Mouse (Mus musculus) limb, embryonic 13.5 days (tissue): ENCODE data around the gene Hectd4. TPM values are rescaled to one million over a fixed set of nuclear protein-coding genes. Genes with fewer than 3 reads are reported as not detected.

Source experiments
- ATAC-seq: fragments of 200-750 bp; cut with Nextera tagmentation; 2 replicates; pipeline ENCODE4 v1.8.0; 2017; ENCODE audit warnings: low read depth, moderate number of reproducible peaks, moderate TSS enrichment; ENCODE audit not compliant: low FRiP score
- H3K27ac ChIP-seq: fragments of 300-500 bp; sonication (generic); 2 replicates; pipeline ENCODE4 v1.5.1; 2015; ENCODE audit warnings: inconsistent platforms, mild to moderate bottlenecking, moderate library complexity
- H3K27me3 ChIP-seq: fragments of 300-500 bp; sonication (generic); 2 replicates; pipeline ENCODE4 v1.6.1; 2015; ENCODE audit warnings: mild to moderate bottlenecking, inconsistent platforms
- H3K36me3 ChIP-seq: fragments of 300-500 bp; sonication (generic); 2 replicates; pipeline ENCODE4 v1.6.1; 2015; ENCODE audit warnings: inconsistent platforms, mild to moderate bottlenecking, moderate library complexity
- H3K4me1 ChIP-seq: fragments of 300-500 bp; sonication (generic); 2 replicates; pipeline ENCODE4 v1.6.1; 2015; ENCODE audit warnings: inconsistent platforms
- H3K4me2 ChIP-seq: fragments of 300-500 bp; sonication (generic); replicated peaks from 2 replicates; pipeline ENCODE4 v1.6.1; 2015; ENCODE audit warnings: inconsistent platforms, mild to moderate bottlenecking, moderate library complexity
- H3K4me3 ChIP-seq: fragments of 300-500 bp; sonication (generic); 2 replicates; pipeline ENCODE4 v1.5.1; 2015; ENCODE audit warnings: moderate library complexity, mild to moderate bottlenecking, inconsistent platforms
- H3K9ac ChIP-seq: fragments of 300-500 bp; sonication (generic); 2 replicates; pipeline ENCODE4 v1.6.1; 2015; ENCODE audit warnings: mild to moderate bottlenecking, inconsistent platforms
- H3K9me3 ChIP-seq: fragments of 300-500 bp; sonication (generic); 2 replicates; pipeline ENCODE4 v1.6.1; 2016; ENCODE audit warnings: inconsistent platforms
- WGBS: fragments of 180-500 bp; shearing (Covaris S2); methylation state at CpG from one replicate; pipeline ENCODE4 v1.1.7; 2015; 5-methylcytosine and 5-hydroxymethylcytosine counted together
- polyA plus RNA-seq: library from polyadenylated mRNA; unstranded; fragments of >200 nt; fragmentation: Nextera tagmentation; extraction: Ambion mirVana; gene quantifications from 2 replicates; pipeline ENCODE4 v1.2.1, GENCODE M21; 2015

The Hectd4 gene
- polyA plus RNA-seq, 1 experiment from 2014 or later = 5.2 TPM

DNA sequence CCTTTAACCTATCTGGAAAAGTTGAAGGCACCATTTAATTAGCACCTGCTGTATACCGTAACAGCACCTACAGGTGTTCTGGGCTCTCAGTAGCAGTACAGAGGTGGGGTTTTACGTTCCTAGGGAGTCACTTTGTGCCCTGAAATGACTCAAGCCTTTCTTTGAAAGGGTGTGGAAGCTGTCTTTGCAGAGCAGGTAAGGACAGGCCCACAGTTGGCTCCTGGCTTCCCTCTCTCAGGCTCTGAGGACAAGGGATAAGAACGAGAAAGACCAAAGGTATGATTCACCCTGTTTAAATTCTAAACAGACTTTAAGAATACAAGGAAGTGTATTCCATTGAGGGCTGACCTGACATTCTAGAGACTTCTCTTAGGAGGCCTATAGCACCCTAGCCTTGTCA lies 173.4 kb downstream of the Hectd4 start:
- Histone ChIP-seq H3K4me3 (no peak overlapping the region), H3K27me3 (no peaks in the 10 kb centered on the region), H3K27ac (no peak overlapping the region), H3K9ac (no peak overlapping the region), H3K9me3 (no peaks in the 10 kb centered on the region), H3K4me1 (peaks cover 3% of the 10 kb centered on the region; the same call in 1 of the 2 replicates), H3K36me3 (no peaks in the 10 kb centered on the region), H3K4me2 (no peak overlapping the region)
- no peak for ATAC-seq
- WGBS = 78% methylated on average over 3 of the region's 3 CpGs

GRCm38 (mm10) chr5:121395621-121396020 lies 175.6 kb downstream of the Hectd4 start:
- Histone ChIP-seq H3K4me1 (peaks cover 17% of the 10 kb centered on the region), H3K36me3 (no peaks in the 10 kb centered on the region), H3K4me2 (no peak overlapping the region), H3K9ac (no peak overlapping the region), H3K4me3 (no peak overlapping the region), H3K27ac (no peak overlapping the region), H3K27me3 (no peaks in the 10 kb centered on the region), H3K9me3 (no peaks in the 10 kb centered on the region)
- ATAC-seq = no peak
- 76% methylated on average over 5 of the region's 5 CpGs for WGBS

DNA sequence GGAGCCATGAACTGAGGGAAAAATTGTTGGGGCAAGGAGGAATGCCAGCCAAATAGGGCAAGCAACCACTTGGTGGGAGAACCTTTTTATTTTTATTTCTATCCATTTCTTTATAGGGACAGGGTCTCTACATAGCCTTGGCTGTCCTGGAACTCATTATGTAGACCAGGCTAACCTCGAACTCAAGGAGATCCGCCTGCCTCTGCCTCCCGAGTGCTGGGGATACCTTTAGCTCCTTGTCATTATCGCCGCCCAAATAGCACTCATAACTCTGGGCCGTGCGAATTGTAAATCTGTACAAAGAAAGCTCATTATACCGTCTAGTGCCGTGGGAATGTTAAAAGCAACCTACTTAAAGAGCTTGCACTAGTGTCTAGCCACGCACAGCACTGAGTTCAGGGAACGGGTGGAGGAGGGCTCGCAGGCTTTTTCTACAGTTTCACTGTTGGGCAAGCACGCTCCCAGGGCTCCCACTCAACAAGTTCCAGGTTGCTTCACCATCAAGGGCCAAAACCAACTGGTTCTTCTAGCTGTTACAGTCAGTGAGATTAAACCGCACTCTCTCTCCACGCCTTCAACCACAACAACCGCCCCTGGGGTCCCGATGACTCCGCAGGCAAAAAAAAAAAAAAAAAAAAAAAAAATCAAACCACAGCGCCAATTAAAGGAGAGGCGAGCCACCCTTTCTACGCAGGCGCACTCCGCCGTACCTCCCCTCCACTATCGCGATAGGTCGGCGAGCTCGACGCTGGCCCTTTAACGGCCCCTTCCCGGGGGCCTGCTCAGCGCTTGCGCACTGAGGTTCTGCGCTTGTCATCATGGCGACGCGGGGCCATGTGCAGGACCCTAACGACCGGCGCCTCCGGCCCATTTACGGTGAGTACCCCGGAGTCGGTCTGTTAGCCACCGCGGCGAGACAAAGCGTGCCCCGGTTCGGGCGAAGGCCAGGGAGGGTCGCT lies 177.4 kb downstream of the Hectd4 start, which contains the start of gene Naa25:
Gene Naa25 (plus strand): TSS at position 750 of the 959 bp plus-strand sequence.
- H3K4me2 ChIP-seq = peak within 1 kb of the TSS; percentile 89
- H3K9ac ChIP-seq = peak within 1 kb of the TSS; percentile 89
- H3K9me3 ChIP-seq = no peaks in the 10 kb centered on the region
- peaks cover 10% of the 10 kb centered on the region for H3K36me3 ChIP-seq
- H3K4me1 ChIP-seq = peaks cover 17% of the 10 kb centered on the region
- WGBS = 9% methylated on average over 53 of the region's 53 CpGs
- peak within 1 kb of the TSS; percentile 97 for H3K4me3 ChIP-seq
- H3K27ac ChIP-seq = peak within 1 kb of the TSS; percentile 91
- peak; percentile 94 for ATAC-seq
- H3K27me3 ChIP-seq = no peaks in the 10 kb centered on the region

DNA sequence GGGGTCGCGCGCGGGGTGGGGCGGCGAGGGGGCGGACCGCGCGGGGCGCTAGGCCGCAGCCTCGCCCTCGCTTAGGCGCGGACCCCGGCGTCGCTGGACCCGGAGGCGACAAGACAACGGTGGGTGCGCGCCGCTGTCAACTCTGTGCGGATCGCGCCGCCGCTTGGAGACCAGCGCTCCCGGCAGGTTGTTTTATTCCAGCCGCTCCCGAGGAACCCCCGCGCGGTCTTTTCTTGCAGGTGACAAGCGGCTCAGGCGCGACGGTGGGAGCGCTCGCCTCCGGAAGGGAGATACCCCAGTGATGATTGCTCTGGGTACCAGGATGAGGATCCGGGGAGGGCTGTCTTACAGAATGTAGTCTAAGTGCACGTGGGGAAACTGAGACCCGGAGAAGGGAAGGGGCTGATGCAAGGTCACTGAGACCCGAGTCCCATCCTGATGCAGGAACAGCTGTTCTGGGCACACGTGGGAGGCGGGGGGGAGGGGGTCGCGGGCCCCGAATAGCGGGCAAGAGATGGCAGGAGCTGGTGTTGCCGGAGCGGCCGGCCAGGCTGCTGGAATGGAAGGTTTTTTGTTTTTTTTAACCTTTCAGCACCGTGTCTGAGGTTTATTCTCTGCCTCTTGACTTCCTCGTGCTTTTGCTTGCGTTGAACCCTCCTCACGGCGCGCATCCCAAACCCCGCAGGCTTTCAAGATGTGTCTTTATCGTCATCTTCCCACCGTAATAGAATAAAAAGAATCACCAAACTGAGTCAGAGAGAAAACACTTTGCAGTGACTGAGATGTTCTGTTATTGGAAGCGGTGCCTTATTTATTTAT lies 178.3 kb downstream of the Hectd4 start:
- H3K27ac ChIP-seq = peak overlapping the region; percentile 70
- H3K36me3 ChIP-seq = peaks cover 15% of the 10 kb centered on the region
- H3K4me2 ChIP-seq = peak overlapping the region; percentile 89
- peaks cover 17% of the 10 kb centered on the region for H3K4me1 ChIP-seq
- H3K9ac ChIP-seq = peak overlapping the region; percentile 89
- 2% methylated on average over 66 of the region's 67 CpGs for WGBS
- no peaks in the 10 kb centered on the region for H3K9me3 ChIP-seq
- no peaks in the 10 kb centered on the region for H3K27me3 ChIP-seq
- peak overlapping the region; percentile 97 for H3K4me3 ChIP-seq
- ATAC-seq = peak; percentile 74

GRCm38 (mm10) chr5:121398965-121399462 lies 179.0 kb downstream of the Hectd4 start:
- peaks cover 17% of the 10 kb centered on the region for H3K4me1 ChIP-seq
- H3K9me3 ChIP-seq = no peaks in the 10 kb centered on the region
- peak overlapping the region; percentile 97 for H3K4me3 ChIP-seq
- H3K27me3 ChIP-seq = no peaks in the 10 kb centered on the region
- no peak overlapping the region for H3K27ac ChIP-seq
- H3K9ac ChIP-seq = peak overlapping the region; percentile 89
- ATAC-seq = no peak
- peak overlapping the region; percentile 89 for H3K4me2 ChIP-seq
- WGBS = 51% methylated on average over 9 of the region's 9 CpGs
- H3K36me3 ChIP-seq = peaks cover 20% of the 10 kb centered on the region

- Histone ChIP-seq H3K27me3 (no peaks in the 10 kb centered on the region), H3K4me1 (peaks cover 17% of the 10 kb centered on the region), H3K9ac (peak overlapping the region; percentile 89; the same call in 1 of the 2 replicates), H3K36me3 (peaks cover 20% of the 10 kb centered on the region), H3K4me2 (peak overlapping the region; percentile 89), H3K9me3 (no peaks in the 10 kb centered on the region), H3K27ac (no peak overlapping the region), H3K4me3 (peak overlapping the region; percentile 97; the same call in 1 of the 2 replicates)
- no peak for ATAC-seq
- WGBS = 88% methylated on average over 5 of the region's 5 CpGs
These were observed 179.5 kb downstream of the Hectd4 start for GRCm38 (mm10) chr5:121399540-121399939.

- Histone ChIP-seq H3K9me3 (no peaks in the 10 kb centered on the region), H3K27ac (no peak overlapping the region), H3K4me3 (no peak overlapping the region), H3K4me1 (peaks cover 17% of the 10 kb centered on the region), H3K9ac (no peak overlapping the region), H3K4me2 (no peak overlapping the region), H3K27me3 (no peaks in the 10 kb centered on the region), H3K36me3 (peaks cover 20% of the 10 kb centered on the region)
- WGBS = 72% methylated on average over 5 of the region's 5 CpGs
- ATAC-seq = no peak
These were observed 180.0 kb downstream of the Hectd4 start for GRCm38 (mm10) chr5:121400064-121400463.

GRCm38 (mm10) chr5:121400849-121401248 lies 180.8 kb downstream of the Hectd4 start:
- no peak overlapping the region for H3K4me3 ChIP-seq
- ATAC-seq = no peak
- no peak overlapping the region for H3K4me2 ChIP-seq
- 0 out of 2 replicates have a peak overlapping the region, but pooled peaks have one; percentile 43 for H3K9ac ChIP-seq
- H3K27me3 ChIP-seq = no peaks in the 10 kb centered on the region
- peaks cover 17% of the 10 kb centered on the region for H3K4me1 ChIP-seq
- H3K9me3 ChIP-seq = no peaks in the 10 kb centered on the region
- H3K36me3 ChIP-seq = peaks cover 24% of the 10 kb centered on the region
- WGBS = 90% methylated on average over 5 of the region's 5 CpGs
- H3K27ac ChIP-seq = no peak overlapping the region

GRCm38 (mm10) chr5:121407856-121408255 lies 187.8 kb downstream of the Hectd4 start:
- Histone ChIP-seq H3K4me2 (no peak overlapping the region), H3K9ac (no peak overlapping the region), H3K4me3 (no peak overlapping the region), H3K36me3 (peaks cover 74% of the 10 kb centered on the region), H3K4me1 (no peaks in the 10 kb centered on the region), H3K9me3 (no peaks in the 10 kb centered on the region), H3K27ac (no peak overlapping the region), H3K27me3 (no peaks in the 10 kb centered on the region)
- ATAC-seq = no peak
- 87% methylated on average over 8 of the region's 8 CpGs for WGBS

- Histone ChIP-seq H3K36me3 (peaks cover 90% of the 10 kb centered on the region), H3K9me3 (no peaks in the 10 kb centered on the region), H3K9ac (no peak overlapping the region), H3K27ac (no peak overlapping the region), H3K4me1 (no peaks in the 10 kb centered on the region), H3K4me3 (no peak overlapping the region), H3K4me2 (no peak overlapping the region), H3K27me3 (no peaks in the 10 kb centered on the region)
- ATAC-seq = no peak
- WGBS = 90% methylated on average over 4 of the region's 4 CpGs
These were observed 191.0 kb downstream of the Hectd4 start for GRCm38 (mm10) chr5:121410975-121411374.
